Mouse (Mus musculus) CH12F3 (cell line): Measurements from ENCODE around the gene Olfr1342.

ENCODE experiments used
- in situ Hi-C: fragments of 300-500 bp; cut with MboI; formaldehyde crosslinking; loops from 2 replicates; pipeline ENCODE4 v1.14.3; 2020; ENCODE audit warnings: low sequenced_read_pairs

Olfr1342 gene

GRCm38 (mm10) chr4:118692412-118692973 lies at the start of gene Olfr1342:
Gene Olfr1342 (minus strand): TSS chr4:118692756.
- in situ Hi-C loops = no loop called here

DNA sequence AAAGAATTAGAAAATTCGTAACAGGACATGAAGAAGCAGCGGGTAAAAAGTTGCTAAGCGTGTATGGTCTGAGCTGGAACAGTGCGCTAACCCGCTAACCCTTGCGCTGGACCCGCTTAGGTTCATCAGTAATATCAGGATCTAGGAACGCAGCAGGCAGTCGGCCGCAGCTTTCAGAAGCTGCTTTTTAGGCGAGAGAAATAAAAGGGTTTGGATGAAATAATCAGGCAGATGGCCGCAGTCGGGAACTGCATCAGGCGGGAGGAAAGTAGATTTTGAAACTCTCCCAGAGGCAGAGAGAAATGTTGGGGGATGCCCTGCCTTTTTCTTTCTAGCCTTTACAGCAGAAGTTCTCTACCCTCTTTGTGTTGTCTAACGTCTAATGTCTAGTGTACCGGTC lies 49.3 kb upstream of the Olfr1342 start:
- in situ Hi-C loops = no loop called here

DNA sequence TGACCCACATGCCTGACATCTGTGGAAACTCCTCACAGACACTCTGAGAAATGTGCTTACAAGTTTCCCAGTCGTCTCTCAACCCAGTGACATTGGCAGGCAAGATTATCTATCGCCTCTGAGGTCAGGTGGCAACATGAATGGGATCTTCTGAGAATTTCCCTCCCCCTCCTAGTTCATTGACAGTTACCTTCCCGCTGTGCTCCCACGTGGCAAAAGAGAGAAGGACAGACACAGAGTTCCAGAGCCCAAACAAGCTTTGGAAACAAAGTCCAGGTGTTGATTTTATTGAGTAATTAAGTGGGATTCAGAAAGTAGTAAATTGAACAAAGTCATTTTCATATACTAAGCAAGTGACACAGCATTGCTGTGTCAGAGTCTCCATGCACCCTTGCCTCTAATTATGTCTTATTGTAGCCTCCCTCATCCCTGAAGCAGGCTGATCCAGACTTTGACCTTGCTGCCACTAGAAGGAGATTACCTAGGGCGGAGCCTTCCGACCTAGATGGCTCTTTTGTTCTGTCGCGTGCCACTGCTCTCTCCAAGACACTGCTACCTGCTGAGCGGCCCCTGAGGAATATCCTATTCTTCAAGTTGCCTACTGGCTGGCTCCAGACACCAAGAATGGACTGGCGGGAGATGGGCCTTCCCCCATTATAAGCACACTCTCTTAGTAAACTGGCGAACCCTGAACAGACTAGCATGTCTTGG lies 48.6 kb upstream of the Olfr1342 start:
- in situ Hi-C loops = no loop called here

DNA sequence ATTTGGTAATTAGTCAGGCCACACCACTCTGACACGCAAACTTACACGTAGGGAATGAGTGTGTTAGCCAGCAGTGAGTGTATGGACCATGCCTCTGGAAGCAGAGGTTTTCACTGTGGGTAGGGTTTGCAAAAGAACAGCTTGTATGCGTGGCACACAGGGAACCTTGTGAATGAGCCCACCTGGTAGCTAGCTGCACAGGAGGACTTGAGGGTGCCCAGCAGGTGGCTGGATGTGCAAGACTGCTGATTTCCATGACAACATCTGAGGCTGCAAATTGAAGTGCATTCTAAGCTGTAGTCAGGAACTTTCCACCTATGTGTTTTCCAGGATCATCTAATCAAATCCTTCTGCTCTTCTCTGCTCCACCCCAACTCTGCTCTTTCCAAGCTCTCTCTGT lies 47.0 kb upstream of the Olfr1342 start:
- in situ Hi-C loops = no loop called here

- in situ Hi-C loops = no loop called here
Measured at GRCm38 (mm10) chr4:118731875-118732274, 39.3 kb upstream of the Olfr1342 start, which contains the start of gene Olfr1339. Gene Olfr1339 (plus strand): TSS chr4:118732175.

GRCm38 (mm10) chr4:118721742-118722483 lies 29.4 kb upstream of the Olfr1342 start:
- in situ Hi-C loops = no loop called here

- in situ Hi-C loops = no loop called here
Measured at GRCm38 (mm10) chr4:118719838-118720237, 27.3 kb upstream of the Olfr1342 start, which contains the start of gene Olfr1340. Gene Olfr1340 (plus strand): TSS chr4:118720138.

DNA sequence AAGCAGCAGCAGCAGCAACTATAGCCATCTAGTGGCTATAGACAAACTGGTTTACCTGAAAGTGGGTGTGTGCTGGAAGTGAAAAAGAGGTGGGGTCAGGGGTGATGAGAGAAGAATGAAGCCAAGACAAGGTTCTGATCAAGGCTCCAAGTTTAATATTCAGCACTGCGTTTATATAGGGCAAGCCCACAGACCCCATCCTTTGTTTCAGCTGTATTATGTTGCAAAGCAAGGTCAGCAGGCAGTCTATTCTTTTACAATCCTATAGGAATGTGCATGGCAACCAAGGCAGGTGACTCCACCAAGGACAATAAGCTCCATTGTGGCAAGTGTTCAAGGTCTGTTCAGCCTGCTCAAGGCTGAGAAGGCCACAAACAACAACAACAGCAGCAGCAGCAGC lies 19.1 kb upstream of the Olfr1342 start:
- in situ Hi-C loops = no loop called here

GRCm38 (mm10) chr4:118708086-118708485 lies 15.5 kb upstream of the Olfr1342 start:
- in situ Hi-C loops = no loop called here

DNA sequence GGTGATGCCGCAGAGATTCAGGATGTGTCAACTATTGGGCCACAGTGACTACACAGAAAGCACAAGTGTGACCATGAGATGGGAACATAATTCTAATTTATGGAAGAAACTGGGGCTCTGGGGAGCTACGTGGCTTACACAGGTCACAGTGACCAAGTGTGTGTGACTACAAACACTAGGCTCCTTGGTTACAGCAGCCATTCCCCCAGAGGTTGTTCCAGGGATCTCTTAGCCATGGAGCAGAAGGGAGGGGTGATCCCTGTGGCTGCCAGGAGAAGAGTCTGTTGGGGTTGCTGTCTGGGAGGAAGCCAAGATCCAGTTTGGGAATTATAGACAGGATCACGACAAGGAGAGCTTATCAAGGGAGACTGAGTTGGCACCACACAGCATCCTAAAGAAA lies 10.7 kb upstream of the Olfr1342 start, which contains the start of gene Olfr1341:
Olfr1341 (plus strand) TSS at position 301 of the 400 bp plus-strand sequence.
- in situ Hi-C loops = no loop called here

DNA sequence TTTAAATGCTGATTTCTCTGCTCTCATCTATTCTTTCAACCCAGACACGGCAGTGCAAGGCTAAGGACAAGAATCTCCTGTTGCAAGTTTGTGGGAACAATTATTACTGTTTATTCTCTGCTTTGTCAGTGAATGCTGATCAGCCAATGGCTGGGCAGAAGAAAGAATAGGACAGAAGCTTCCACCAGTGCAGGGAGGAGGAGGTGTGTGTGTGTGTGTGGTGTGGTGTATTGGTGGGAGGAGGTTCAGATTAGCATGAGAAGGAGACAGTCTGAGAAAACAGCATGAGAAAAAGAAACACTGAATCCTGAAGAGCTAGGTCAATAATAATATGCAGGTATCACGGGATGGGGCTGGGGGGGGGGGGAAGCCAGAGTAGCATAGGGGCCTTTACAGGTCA lies 1.3 kb upstream of the Olfr1342 start:
- in situ Hi-C loops = no loop called here

GRCm38 (mm10) chr4:118687086-118687485 lies 5.5 kb downstream of the Olfr1342 start:
- in situ Hi-C loops = no loop called here

- in situ Hi-C loops = loop anchor here (25.0 kb wide), 1 partner anchor 329 kb away; no protein-coding TSS in a partner anchor
Measured at GRCm38 (mm10) chr4:118658652-118659051, 33.9 kb downstream of the Olfr1342 start, which contains the start of gene Olfr62. Gene Olfr62 (plus strand): TSS chr4:118658952.

- in situ Hi-C loops = loop anchor here (25.0 kb wide), 1 partner anchor 517 kb away; the partner anchor contains the start of gene Zfp691
Measured at GRCm38 (mm10) chr4:118645234-118645633, 47.3 kb downstream of the Olfr1342 start.

DNA sequence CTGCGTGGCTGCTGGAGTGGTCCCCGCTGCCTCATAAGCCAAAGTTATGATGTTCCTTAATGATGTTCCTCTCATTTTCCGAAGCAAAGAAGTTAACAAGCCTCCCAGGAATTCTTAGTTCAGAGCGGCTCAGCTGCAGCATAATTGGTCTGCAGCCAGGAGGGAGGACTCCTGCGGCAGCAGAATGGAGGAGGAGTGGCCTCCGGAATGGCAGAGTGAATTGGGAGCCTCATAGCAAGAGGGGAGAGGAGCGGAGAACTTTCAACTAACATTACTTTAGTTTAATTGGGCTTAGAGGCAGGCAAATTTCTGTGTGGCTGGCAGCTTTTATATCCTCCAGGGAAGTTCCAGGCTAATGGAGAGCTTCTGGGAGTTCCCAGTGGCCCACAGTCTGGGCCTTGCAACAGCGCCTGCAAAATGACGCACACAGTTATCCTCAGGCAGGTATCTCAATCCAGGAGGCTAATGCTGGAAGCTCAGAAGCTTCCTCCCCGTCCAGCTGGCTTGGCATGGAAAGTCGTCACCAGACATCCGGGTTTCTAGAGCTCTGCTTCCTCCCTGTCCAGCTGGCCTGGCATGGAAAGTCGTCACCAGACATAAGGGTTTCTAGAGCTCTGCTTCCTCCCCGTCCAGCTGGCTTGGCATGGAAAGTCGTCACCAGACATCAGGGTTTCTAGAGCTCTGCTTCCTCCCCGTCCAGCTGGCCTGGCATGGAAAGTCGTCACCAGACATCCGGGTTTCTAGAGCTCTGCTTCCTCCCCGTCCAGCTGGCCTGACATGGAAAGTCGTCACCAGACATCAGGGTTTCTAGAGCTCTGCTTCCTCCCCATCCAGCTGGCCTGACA lies 50.0 kb downstream of the Olfr1342 start:
- in situ Hi-C loops = loop anchor here (25.0 kb wide), 1 partner anchor 520 kb away; the partner anchor contains the start of gene Zfp691
